Mouse (Mus musculus) duodenum, adult 2 months (tissue): ENCODE measurements around the gene Nol6. TPM values are rescaled to one million over a fixed set of nuclear protein-coding genes. Genes with fewer than 3 reads are reported as not detected.

Experiments
- polyA plus RNA-seq: library from polyadenylated mRNA; depleted of rRNA; stranded (reverse); fragments of >200 nt; gene quantifications from 2 replicates; pipeline ENCODE4 v1.2.3, GENCODE M21; 2012; ENCODE audit warnings: low replicate concordance; rRNA removed

Nol6 gene
- 15.4 and 23.4 TPM in 2 replicates for polyA plus RNA-seq

GRCm38 (mm10) chr4:41124180-41124951, at the start of gene Nol6:
Gene Nol6 (minus strand): TSS chr4:41124455.

GRCm38 (mm10) chr4:41135711-41136453, 11.6 kb upstream of the Nol6 start, which contains the start of gene Ube2r2:
Gene Ube2r2 (plus strand): TSS chr4:41135743.

GRCm38 (mm10) chr4:41097871-41098576, 26.2 kb downstream of the Nol6 start, which contains the start of gene Aqp3:
Gene Aqp3 (minus strand): TSS chr4:41098183.

Other genes starting within 250 kb of the Nol6 start
- 2,905 and 6,875 TPM in 2 replicates for gene Spink4, start 204.4 kb downstream of the Nol6 start, polyA plus RNA-seq
- gene Bag1, start 176.2 kb downstream of the Nol6 start, polyA plus RNA-seq: 305 and 473 TPM in 2 replicates
- gene Chmp5, start 176.0 kb downstream of the Nol6 start, polyA plus RNA-seq: 3.4 and 3.9 TPM in 2 replicates
- 5.4 and 8.4 TPM in 2 replicates for gene Nfx1, start 153.5 kb downstream of the Nol6 start, polyA plus RNA-seq
- gene Aqp7, start 76.3 kb downstream of the Nol6 start, polyA plus RNA-seq: 4.9 and 14.7 TPM in 2 replicates
- 68.6 and 144 TPM in 2 replicates for gene Aqp3, start 26.3 kb downstream of the Nol6 start, polyA plus RNA-seq
- 17.5 and 26.3 TPM in 2 replicates for gene Ube2r2, start 11.3 kb upstream of the Nol6 start, polyA plus RNA-seq
- 77.9 and 166 TPM in 2 replicates for gene Ubap2, start 150.7 kb upstream of the Nol6 start, polyA plus RNA-seq
- gene Dcaf12, start 190.4 kb upstream of the Nol6 start, polyA plus RNA-seq: 11.7 and 20.3 TPM in 2 replicates
- 15.5 and 20.7 TPM in 2 replicates for gene Ubap1, start 224.5 kb upstream of the Nol6 start, polyA plus RNA-seq